Mouse (Mus musculus) left cerebral cortex, adult 9 months (tissue): ENCODE measurements at regions not wholly inside any gene's neighbourhood (a gene's known extent, or its start where the extent isn't known, plus 50 kb on each side); places are given as distances from the start of the nearest gene placed in this dataset.

Experiments
- DNase-seq, 2 experiments: peaks; one replicate each; pipeline ENCODE4 v3.0.0; 2022; ENCODE audit warnings: low spot score in 2 of 2

DNA sequence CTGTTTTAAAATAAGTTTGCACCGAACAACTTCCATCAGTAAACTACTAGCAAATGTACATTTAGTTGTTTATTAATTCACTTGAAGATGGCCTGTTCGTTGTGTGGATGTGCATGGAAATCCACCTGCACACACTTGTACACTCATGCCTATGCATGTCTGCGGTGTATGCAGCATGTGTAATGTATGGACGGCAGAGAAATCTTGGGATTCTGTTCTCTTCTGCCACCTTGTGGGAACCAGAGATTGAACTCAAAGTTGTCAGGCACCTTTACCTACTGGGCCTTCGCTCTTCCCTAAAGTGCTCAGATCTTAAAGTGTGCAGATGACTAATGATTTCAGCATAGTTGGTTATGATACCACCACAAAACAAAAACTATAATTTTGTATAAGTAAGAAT lies 137.4 kb downstream of the Kitl start:
- peak in 1 of 2 experiments; percentile 57 for DNase-seq

DNA sequence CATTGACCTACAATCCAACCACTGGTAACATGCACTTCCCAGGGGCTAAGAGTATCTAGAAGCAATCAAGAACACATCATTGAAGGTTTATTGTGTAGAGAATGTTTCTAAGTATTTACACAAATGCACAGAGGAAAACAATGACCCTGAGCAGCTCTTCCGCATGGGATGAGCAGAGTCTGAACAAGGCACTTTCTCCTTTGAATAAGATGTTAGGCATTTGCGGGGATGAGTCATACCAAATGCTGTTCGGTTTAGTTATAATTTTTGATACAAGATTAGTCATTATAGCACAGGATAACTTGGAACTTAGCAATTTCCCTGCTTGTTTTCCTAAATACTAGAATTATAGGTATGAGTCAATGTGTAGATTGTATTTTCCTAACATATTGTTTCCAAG lies 137.9 kb downstream of the Kitl start:
- DNase-seq, result no peak

DNA sequence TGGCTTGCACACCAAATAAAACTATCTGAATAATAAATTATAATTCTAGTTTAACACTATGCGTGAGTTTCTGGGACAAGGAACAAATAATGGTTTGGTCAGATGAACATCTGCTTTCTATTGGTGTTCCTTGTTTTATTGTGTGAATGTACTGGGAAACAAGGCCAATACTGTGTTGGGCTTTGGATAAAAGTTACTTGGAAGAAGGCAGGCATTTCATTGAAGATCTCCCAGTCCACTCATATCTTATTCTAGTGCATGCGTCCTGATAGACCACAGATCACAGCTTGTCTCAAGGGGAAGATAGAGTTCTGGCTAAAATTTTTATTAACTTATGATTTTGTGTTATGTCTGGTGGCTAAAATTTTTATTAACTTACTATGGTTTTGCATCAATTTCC lies 140.1 kb downstream of the Kitl start:
- no peak for DNase-seq

DNA sequence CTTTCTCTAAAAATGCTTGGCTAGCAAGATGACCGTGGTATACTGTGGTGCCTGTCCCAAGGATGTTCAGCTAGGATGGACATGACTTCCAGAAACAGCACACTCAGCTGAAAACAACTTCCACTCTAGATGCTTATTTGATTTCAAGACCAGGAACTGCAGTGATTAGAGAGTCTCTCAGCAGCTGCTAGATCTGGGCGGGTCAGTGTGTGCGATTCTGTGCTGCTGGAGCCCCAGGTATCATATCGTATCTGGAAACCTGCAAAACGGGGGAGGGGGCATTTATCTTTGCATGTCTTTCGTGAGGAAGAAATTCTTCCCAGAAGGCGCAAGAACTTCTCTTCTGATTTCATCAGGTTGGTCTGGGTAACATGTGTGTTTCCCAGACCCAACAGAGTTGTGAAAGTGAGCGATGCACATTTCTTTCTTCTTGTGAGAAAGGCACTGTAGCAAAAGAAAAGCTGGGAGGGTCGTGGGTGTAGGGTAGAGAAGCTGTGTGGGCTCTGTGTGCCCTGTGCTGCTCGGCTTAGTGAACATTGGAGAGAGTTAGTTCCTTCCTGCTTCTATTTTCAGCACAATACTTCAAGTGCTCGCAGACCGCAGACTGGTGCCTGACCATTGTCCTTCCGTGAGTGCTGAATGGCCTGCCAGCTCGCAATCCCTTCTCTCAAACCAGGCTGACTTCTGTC lies 144.6 kb downstream of the Kitl start:
- no peak for DNase-seq

DNA sequence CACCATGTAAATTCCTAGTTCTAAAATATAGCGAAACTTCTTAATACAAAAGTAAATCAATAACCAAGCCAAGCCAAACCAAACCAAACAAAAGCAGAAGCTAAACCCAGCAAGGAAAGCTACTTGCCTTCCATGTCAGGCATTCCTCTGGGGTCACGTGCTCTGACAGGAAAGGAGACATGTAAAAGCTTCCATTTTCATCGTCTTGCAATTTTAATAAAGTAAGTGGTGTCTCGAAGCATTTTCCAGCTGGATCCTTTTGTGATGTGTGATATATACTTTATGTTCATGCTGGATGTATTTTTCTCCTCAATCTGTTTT lies 145.1 kb downstream of the Kitl start:
- DNase-seq, result no peak

DNA sequence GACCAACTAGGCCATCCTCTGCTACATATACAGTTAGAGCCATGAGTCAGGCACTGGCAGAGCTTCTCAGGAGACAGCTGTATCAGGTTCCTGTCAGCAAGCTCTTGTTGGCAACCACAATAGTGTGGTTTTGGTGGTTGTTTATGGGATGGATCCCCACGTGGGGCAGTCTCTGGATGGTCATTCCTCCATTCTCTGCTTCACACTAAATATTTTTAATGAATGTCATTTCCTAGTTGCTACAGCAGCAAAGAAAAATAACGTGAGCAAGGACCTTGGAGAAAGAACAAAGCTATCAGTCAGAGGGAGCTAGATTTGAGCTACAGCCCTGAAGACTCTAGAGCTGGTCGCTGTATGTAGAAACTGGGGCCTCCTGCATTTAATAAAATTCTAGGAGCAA lies 145.7 kb downstream of the Kitl start:
- no peak for DNase-seq

DNA sequence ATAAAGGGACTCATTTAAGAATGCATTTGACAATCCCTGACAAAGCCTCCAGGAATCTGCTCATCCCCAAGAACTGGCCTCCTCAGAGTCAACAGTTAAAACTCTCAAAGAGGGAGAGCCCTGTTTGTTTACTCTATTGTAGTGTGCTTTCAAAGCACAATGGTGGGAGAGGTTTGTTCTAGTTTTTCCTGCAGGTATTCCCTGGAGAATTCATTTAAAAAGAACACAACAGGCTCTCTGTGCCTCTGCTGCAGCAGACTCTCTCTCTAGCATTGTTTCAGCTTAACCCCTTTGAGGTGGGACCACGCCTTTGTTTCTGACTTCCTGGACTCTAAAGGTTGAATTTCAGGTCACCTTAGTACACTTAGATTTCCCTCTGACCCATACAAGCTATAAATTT lies 149.1 kb downstream of the Kitl start:
- DNase-seq, result no peak

DNA sequence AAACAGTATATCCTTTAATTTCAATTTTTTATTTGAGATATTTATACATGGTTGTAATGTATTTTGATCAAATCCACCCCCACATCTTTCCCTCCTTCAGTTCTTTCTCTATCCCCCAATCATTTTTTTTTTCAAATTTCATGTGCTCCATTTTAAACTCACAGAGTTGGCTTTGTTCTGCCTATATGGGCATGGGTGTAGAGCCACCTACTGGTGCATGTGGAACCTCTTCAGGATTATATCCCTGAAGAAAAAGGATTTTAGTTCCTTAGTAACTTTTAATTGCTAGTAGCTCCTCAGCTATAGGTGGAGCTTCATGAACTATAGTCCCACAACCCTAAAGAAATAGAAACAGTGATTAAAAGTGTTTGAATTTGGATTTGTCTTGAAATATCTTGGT lies 155.4 kb downstream of the Kitl start:
- DNase-seq, result no peak

DNA sequence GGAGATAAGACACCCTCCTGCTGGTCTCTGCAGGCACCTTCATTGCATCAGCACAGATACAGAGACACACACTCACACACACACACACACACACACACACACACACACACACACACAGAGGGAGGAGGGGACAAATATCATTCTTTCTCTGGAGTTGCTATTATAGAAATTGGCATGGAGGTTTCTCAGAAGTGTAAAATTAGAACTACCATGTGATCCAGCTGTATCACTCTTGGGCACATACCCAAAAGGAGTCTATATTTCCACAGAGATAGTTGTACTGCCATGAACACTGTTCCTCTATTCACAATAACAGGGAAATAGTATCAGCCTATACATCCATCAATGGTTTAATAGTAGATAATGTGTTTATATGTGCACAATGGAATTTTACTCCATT lies 137.8 kb upstream of the Gm4301 start:
- no peak for DNase-seq

DNA sequence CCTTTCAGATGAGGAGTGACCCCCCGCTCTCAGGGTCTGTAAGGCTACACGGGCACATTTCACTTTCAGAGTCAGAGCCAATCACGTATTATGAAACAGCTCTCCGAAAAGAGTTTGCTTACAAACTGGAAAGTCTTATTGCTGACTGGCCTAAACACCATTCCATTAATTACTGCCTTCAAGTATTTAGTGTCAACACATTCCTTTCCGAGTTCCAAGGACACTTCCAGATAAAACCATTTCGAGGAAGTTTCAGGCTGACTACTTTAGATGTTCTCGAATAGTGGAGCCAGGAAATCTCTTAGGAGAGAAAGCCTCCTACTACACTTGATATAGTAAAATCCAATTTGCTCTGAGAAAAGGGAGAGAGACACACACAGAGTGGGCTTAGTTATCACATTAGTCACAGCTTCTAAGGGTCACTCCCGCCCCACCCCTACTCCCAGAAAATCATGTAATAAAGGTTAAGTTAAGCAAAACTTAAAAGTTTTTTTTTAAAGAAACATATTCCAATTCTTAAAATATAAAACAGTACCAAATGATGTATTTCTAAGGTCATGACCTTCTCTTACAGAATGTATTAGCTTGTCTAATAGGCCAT lies 136.3 kb upstream of the Gm4301 start:
- DNase-seq, result no peak

DNA sequence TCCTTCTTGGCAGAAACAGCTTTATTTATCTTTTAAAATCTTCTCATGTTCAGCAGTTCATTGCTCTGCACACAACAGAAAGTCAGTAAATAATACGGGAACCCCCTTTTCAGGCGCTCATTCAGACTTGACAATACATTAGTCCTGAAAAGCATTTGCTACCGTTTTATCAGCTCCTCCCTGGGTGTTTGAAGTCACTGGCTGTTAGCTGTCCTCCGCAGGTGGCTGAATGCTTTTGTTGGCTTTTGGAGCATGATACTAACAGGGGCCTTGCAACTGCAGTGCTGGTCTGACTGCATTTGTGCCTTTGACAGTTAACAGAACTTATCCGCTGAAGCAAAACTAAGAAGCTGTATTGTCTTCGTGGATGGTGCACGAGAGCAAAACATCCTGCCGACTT lies 135.0 kb upstream of the Gm4301 start:
- DNase-seq, result no peak

DNA sequence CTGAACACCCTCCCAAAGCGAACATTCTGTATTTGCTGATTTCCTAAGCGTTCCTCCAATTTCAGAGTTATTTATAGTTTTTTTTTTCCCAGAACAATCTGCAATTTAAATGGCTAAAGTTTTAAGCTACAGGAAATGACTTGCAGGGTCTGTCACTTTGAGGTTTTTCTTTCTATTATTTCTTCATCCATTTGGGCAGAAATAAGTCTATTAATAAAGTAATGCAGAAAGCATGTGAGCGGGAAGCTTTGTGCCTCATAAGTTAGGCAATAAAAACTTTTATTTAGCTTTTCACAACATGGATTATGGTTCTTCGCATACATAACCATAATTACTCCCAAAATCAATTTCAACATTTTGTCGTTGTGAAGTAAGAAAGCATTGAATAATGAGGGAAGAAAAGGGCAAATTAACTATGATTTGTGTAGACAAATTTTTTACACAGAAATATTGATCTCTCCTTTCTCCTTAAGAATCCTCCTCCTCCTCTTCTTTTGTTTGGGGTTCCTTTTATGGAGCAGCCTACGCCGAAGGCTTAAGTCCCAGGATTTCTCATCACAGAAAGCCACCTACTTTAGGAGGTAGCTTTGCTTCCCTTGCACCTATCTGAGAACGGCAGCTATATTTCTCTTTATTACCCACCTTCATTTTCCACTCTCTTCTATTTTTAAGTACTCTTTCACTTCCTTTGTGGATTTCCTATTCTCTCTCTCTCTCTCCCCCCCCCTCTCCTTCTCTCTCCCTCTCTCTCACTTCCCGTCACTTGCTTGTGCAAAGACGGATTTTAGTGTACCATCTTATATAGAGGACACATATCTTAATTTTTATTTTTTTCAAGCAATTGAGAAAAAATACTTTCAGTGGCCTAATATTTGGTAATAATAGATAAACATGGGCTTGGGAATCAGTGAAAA lies 128.6 kb upstream of the Gm4301 start:
- DNase-seq, result no peak

DNA sequence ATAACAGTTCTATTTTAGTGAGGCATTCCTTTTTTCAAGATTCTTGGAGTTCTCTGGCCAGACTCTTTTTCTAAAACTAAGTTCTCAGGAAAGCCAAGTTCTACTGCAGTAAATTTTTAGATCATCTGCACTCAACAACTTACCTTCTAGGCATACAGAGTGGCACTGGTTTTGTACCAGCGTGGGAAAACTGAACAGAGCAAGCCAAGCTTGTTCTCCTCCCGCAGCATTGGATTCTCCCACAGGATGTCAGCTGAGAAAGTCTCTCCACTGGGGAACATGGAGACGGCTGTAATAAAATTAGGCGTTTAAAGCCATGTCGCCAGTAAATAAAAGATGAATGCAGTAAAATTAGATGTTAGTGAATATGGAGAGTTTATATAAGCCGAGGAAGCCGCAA lies 124.8 kb upstream of the Gm4301 start:
- peak in 1 of 2 experiments; percentile 12 for DNase-seq

DNA sequence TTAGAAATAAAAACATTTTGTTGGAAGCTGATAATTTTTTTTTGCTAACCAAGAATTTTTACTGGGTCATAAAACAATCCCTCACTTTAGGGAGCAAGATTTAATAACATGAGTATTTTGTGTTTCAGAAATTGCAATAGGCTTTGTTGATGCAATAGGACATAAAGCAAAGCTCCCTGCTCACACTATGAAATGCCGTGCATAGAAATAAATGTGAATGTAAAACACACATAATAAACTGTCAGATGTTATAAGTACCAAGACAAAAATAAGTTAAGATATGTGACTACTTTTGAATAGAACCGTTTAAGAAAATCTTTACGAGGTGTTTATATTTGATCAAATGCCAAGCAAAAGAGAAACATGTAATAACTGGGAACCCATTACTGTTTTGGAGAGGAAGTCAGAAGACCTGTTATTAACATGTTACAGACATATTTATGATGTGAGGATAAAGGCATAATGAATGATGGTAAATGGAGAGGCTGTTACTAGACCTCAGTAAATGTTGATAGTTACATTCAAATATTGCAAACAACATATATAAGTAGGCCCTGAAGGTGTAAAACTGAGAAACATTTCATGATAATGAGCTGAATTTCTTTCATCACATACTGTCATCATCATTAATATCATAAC lies 110.9 kb upstream of the Gm4301 start:
- no peak for DNase-seq

DNA sequence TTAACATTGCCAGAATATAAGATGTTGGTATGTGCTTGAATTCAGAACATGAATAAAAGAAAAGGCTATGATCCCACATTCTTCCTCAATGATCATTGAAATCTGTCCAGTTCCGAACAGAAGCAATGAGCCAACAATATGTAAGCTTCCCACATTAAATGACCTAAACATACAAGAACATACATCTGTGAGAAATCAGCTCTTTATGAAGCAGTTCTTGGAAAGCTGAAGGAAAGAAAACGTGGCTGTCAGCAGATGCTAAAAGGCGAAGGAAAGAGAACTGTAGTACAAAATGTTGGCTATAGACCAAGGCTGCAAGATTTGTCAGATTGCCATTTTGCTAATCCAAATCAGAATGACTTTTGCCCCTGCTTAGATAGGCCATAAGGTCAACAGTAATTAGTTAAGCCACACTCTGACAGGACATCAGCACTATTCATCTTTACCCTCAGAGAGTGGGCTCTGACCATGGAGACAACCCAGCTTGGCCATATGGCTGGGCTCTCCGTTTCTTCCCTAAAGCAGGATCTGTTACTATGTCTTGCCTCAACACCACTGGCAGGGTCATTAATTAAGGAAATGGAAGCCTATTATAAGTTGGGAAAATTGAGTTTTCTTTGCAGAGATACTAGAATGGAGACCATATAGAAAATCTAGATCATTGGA lies 76.1 kb upstream of the Gm4301 start:
- DNase-seq, result no peak

DNA sequence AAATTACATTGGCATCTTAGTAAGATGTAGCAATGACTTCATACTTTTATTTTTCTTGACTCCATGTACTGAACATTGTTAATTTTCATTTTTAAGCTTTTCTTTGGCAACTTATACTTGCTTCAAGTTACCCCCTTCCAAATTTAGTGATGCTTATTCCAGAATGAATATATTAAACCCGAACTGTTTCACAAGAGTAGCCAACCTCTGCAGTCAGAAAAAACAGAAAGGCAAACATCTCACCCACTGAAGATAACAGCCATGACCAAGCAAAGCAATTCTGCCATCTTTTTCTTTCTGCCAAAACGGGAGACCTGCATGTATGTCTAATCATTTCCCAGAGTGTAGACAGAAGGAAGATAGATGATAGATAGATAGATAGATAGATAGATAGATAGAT lies 72.0 kb upstream of the Gm4301 start:
- DNase-seq, result no peak

DNA sequence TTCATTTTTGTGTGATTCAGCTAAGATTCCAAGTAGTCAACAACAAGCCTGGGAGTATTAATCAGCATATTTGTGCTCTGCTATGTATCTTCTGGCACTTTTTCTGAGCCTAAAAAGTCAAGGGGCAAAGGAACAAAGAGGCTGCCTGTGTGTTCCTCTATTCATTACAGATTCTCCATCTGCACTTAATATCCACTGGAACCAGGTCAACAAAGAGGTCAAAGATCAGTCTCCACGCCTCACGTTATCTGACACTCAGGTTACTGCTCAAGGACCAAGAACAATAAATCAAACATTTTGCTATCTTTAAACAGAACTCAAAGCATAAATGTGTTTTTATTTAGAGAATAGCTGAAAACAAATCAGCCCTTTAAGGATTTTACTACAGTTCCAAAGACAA lies 71.4 kb upstream of the Gm4301 start:
- DNase-seq, result no peak

DNA sequence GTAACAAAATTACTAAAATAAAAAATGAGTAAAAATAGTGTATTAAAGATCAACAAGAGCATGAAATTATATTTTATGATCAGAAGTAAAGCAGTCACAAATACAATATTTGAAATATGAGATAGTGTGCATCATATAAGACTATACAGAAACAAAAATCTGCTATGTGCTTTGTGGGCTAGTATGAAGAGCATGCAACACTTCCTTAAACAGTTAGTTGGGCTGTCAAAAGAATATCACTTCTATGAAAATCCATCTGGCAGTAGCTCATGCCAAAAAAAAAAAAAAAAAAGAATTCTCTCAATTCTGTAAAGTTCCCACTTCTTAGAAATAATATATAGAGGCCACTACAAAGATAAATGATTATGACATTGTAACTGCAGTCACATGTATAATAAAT lies 53.0 kb upstream of the Gm4301 start:
- no peak for DNase-seq
